Mouse (Mus musculus): ENCODE data around the gene Edn2. TPM values are rescaled to one million over a fixed set of nuclear protein-coding genes. Genes with fewer than 3 reads are reported as not detected.

The Edn2 gene
- polyA plus RNA-seq, 1 experiment from 2014 or later, result 0.30 TPM

DNA sequence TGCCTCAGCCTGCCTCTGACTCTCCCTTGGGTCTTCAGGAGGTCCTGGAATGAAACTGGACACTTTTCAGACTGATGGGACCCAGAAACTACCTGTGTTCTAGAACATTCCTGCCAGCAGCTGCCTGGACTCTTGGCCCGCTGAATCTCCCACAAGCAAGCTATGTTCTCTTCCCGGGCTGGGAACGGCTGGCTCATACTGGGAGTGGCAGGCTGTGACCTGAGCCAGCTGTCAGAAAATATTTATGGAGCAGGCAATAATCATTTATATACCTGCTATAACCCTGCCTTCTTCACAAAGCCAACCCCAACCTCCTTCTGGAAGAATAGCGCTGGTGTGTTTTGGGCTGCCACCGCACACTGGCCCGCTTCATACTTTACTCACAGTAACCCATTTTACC lies 6.8 kb downstream of the Edn2 start:
- H3K36me3 ChIP-seq (ENCODE audit: control insufficient read depth, insufficient read depth, low read length), result no peaks in the 10 kb centered on the region
- DNase-seq (ENCODE audit: low spot score) (no peak), ATAC-seq (no peak)
- no peak overlapping the region for H3K4me3 ChIP-seq (ENCODE audit: low read depth, low read length)
- H3K9ac ChIP-seq (ENCODE audit: low read length), result no peak overlapping the region
- H3K27me3 ChIP-seq (replicated peaks; ENCODE audit: control insufficient read depth, insufficient read depth, low read length), result no peaks in the 10 kb centered on the region
- peaks cover 24% of the 10 kb centered on the region for H3K4me1 ChIP-seq (ENCODE audit: control insufficient read depth, insufficient read depth, low read length)
- no peak overlapping the region for H3K4me2 ChIP-seq (ENCODE audit: low read length)
- H3K27ac ChIP-seq (ENCODE audit: low read depth, low read length), result no peak overlapping the region
- 96% methylated on average over 6 of the region's 6 CpGs for WGBS
- H3K9me3 ChIP-seq (replicated peaks; ENCODE audit: control insufficient read depth, low read length), result no peaks in the 10 kb centered on the region

GRCm38 (mm10) chr4:120168346-120168745 lies 7.3 kb downstream of the Edn2 start:
- H3K4me3 ChIP-seq (ENCODE audit: low read depth, low read length), result no peak overlapping the region
- 91% methylated on average over 4 of the region's 4 CpGs for WGBS
- peaks cover 19% of the 10 kb centered on the region for H3K4me1 ChIP-seq (ENCODE audit: control insufficient read depth, insufficient read depth, low read length)
- no peak overlapping the region for H3K27ac ChIP-seq (ENCODE audit: low read depth, low read length)
- ATAC-seq (no peak), DNase-seq (ENCODE audit: low spot score) (no peak)
- no peak overlapping the region for H3K4me2 ChIP-seq (ENCODE audit: low read length)
- H3K27me3 ChIP-seq (replicated peaks; ENCODE audit: control insufficient read depth, insufficient read depth, low read length), result no peaks in the 10 kb centered on the region
- no peak overlapping the region for H3K9ac ChIP-seq (ENCODE audit: low read length)
- H3K9me3 ChIP-seq (replicated peaks; ENCODE audit: control insufficient read depth, low read length), result no peaks in the 10 kb centered on the region
- H3K36me3 ChIP-seq (ENCODE audit: control insufficient read depth, insufficient read depth, low read length), result no peaks in the 10 kb centered on the region

GRCm38 (mm10) chr4:120170387-120170936 lies 9.5 kb downstream of the Edn2 start:
- WGBS, result 68% methylated on average over 9 of the region's 9 CpGs
- DNase-seq (ENCODE audit: low spot score), result no peak
- H3K9ac ChIP-seq (ENCODE audit: low read length), result no peak overlapping the region
- ATAC-seq, result no peak
- no peaks in the 10 kb centered on the region for H3K36me3 ChIP-seq (ENCODE audit: control insufficient read depth, insufficient read depth, low read length)
- no peak overlapping the region for H3K4me2 ChIP-seq (ENCODE audit: low read length)
- no peak overlapping the region for H3K27ac ChIP-seq (ENCODE audit: low read depth, low read length)
- H3K27me3 ChIP-seq (replicated peaks; ENCODE audit: control insufficient read depth, insufficient read depth, low read length), result no peaks in the 10 kb centered on the region
- peaks cover 14% of the 10 kb centered on the region for H3K4me1 ChIP-seq (ENCODE audit: control insufficient read depth, insufficient read depth, low read length)
- no peak overlapping the region for H3K4me3 ChIP-seq (ENCODE audit: low read depth, low read length)
- no peaks in the 10 kb centered on the region for H3K9me3 ChIP-seq (replicated peaks; ENCODE audit: control insufficient read depth, low read length)

- no peak overlapping the region for H3K4me2 ChIP-seq (ENCODE audit: low read length)
- ATAC-seq (peak; percentile 98), DNase-seq (ENCODE audit: low spot score) (peak; percentile 94)
- H3K9ac ChIP-seq (ENCODE audit: low read length), result no peak overlapping the region
- H3K4me1 ChIP-seq (ENCODE audit: control insufficient read depth, insufficient read depth, low read length), result peaks cover 14% of the 10 kb centered on the region
- no peak overlapping the region for H3K4me3 ChIP-seq (ENCODE audit: low read depth, low read length)
- WGBS, result 6% methylated on average over 7 of the region's 7 CpGs
- H3K36me3 ChIP-seq (ENCODE audit: control insufficient read depth, insufficient read depth, low read length), result no peaks in the 10 kb centered on the region
- no peaks in the 10 kb centered on the region for H3K9me3 ChIP-seq (replicated peaks; ENCODE audit: control insufficient read depth, low read length)
- no peaks in the 10 kb centered on the region for H3K27me3 ChIP-seq (replicated peaks; ENCODE audit: control insufficient read depth, insufficient read depth, low read length)
- H3K27ac ChIP-seq (ENCODE audit: low read depth, low read length), result peak overlapping the region; percentile 39
Observed at GRCm38 (mm10) chr4:120172050-120172684, 11.2 kb downstream of the Edn2 start.

DNA sequence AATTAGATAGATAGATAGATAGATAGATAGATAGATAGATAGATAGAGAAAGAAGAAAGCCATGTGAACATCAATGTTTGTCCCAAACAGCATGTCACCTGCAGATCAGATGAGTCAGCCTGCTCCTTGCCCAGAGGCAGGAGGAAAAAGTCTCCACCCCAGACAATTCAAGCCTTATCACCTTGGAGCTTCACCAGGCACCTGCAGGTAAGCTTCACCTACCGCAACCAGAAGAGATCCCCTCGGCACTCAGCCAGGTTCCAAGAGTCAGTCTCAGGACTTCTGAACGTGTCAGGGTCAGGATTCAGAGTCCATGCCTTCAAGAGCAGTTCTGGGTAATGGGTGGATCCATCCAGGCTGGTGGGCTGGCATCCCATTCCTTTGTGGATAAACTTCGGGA lies 18.1 kb downstream of the Edn2 start:
- ATAC-seq (no peak), DNase-seq (ENCODE audit: low spot score) (no peak)
- H3K4me1 ChIP-seq (ENCODE audit: control insufficient read depth, insufficient read depth, low read length), result peaks cover 8% of the 10 kb centered on the region
- no peak overlapping the region for H3K4me3 ChIP-seq (ENCODE audit: low read depth, low read length)
- no peak overlapping the region for H3K27ac ChIP-seq (ENCODE audit: low read depth, low read length)
- H3K4me2 ChIP-seq (ENCODE audit: low read length), result no peak overlapping the region
- H3K36me3 ChIP-seq (ENCODE audit: control insufficient read depth, insufficient read depth, low read length), result no peaks in the 10 kb centered on the region
- no peaks in the 10 kb centered on the region for H3K9me3 ChIP-seq (replicated peaks; ENCODE audit: control insufficient read depth, low read length)
- no peaks in the 10 kb centered on the region for H3K27me3 ChIP-seq (replicated peaks; ENCODE audit: control insufficient read depth, insufficient read depth, low read length)
- H3K9ac ChIP-seq (ENCODE audit: low read length), result no peak overlapping the region
- 88% methylated on average over 4 of the region's 4 CpGs for WGBS

DNA sequence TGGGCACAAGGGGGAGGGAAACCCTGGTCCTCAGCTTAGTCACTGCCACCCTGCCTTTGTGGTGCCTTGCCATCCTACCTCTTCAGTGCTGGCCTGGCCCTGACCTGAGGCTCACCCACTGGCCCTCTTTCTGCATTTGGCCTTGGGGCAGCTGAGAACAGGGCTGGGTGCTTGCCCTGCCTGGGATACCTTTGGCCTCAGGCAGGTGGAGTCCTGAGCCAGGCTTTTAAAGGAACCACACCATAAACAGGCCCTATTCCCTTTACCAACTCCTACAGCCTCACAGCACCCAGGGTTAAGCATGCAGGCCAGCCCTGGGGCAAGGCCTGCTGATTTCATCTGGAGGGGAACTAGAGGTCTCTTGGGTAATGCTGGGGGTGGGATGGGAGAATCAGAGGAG lies 19.5 kb downstream of the Edn2 start:
- DNase-seq (ENCODE audit: low spot score) (no peak), ATAC-seq (no peak)
- H3K27ac ChIP-seq (ENCODE audit: low read depth, low read length), result no peak overlapping the region
- H3K9me3 ChIP-seq (replicated peaks; ENCODE audit: control insufficient read depth, low read length), result no peaks in the 10 kb centered on the region
- no peaks in the 10 kb centered on the region for H3K36me3 ChIP-seq (ENCODE audit: control insufficient read depth, insufficient read depth, low read length)
- H3K4me1 ChIP-seq (ENCODE audit: control insufficient read depth, insufficient read depth, low read length), result peaks cover 13% of the 10 kb centered on the region
- H3K4me2 ChIP-seq (ENCODE audit: low read length), result no peak overlapping the region
- H3K9ac ChIP-seq (ENCODE audit: low read length), result no peak overlapping the region
- no peak overlapping the region for H3K4me3 ChIP-seq (ENCODE audit: low read depth, low read length)
- H3K27me3 ChIP-seq (replicated peaks; ENCODE audit: control insufficient read depth, insufficient read depth, low read length), result no peaks in the 10 kb centered on the region

- peak; percentile 48 for DNase-seq (ENCODE audit: low spot score)
- H3K27me3 ChIP-seq (replicated peaks; ENCODE audit: control insufficient read depth, insufficient read depth, low read length), result no peaks in the 10 kb centered on the region
- H3K9ac ChIP-seq (ENCODE audit: low read length), result no peak overlapping the region
- H3K4me2 ChIP-seq (ENCODE audit: low read length), result no peak overlapping the region
- no peak for ATAC-seq
- no peak overlapping the region for H3K27ac ChIP-seq (ENCODE audit: low read depth, low read length)
- 9% methylated on average over 5 of the region's 5 CpGs for WGBS
- H3K4me1 ChIP-seq (ENCODE audit: control insufficient read depth, insufficient read depth, low read length), result peaks cover 26% of the 10 kb centered on the region
- H3K4me3 ChIP-seq (ENCODE audit: low read depth, low read length), result no peak overlapping the region
- H3K36me3 ChIP-seq (ENCODE audit: control insufficient read depth, insufficient read depth, low read length), result no peaks in the 10 kb centered on the region
- H3K9me3 ChIP-seq (replicated peaks; ENCODE audit: control insufficient read depth, low read length), result no peaks in the 10 kb centered on the region
Observed at GRCm38 (mm10) chr4:120184374-120184991, 23.5 kb downstream of the Edn2 start.

DNA sequence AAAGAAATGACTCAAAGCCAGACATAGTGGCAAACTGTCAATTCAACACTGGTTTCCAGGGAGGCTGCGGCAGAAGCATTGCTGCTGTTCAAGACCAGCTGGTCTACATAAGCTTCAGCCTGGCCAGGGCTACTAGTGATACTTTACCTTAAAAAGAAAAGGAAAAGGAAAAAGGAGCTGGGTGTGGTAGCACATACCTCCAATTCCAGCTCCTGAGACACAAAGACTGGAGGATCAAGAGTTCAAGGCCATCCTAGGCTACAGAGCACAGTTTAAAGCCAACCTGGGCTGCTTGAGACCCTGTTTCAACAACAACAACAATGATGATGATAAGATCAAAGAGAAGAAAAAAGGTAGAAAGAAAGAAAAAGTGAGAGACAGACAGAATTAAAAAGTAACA lies 25.4 kb downstream of the Edn2 start:
- Histone ChIP-seq H3K9ac (ENCODE audit: low read length) (no peak overlapping the region), H3K27ac (ENCODE audit: low read depth, low read length) (no peak overlapping the region), H3K4me1 (ENCODE audit: control insufficient read depth, insufficient read depth, low read length) (peaks cover 34% of the 10 kb centered on the region), H3K9me3 (replicated peaks; ENCODE audit: control insufficient read depth, low read length) (no peaks in the 10 kb centered on the region), H3K36me3 (ENCODE audit: control insufficient read depth, insufficient read depth, low read length) (no peaks in the 10 kb centered on the region), H3K4me3 (ENCODE audit: low read depth, low read length) (no peak overlapping the region), H3K4me2 (ENCODE audit: low read length) (no peak overlapping the region), H3K27me3 (replicated peaks; ENCODE audit: control insufficient read depth, insufficient read depth, low read length) (no peaks in the 10 kb centered on the region)
- DNase-seq (ENCODE audit: low spot score) (no peak), ATAC-seq (no peak)
- 82% methylated on average over 1 of the region's 1 CpGs for WGBS

DNA sequence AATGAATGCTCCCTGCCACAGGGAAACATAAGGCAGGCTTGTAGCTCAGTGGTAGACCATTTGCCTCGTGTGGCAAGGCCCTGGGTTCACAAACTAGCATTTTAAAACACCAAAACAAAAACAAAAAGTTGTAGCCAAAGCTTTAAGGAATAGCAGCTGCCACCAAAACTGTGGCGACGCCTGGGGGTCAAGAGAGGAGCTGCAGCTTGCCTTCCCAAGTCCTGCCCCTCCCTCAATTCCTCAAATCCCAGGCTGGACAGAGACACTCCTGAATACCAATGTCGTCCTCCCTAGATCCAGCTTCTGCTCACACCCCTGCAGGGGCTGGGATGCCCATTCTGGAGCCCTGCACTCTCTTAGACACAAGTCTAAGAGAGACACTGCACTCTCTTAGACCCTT lies 25.9 kb downstream of the Edn2 start:
- 6% methylated on average over 4 of the region's 4 CpGs for WGBS
- H3K4me3 ChIP-seq (ENCODE audit: low read depth, low read length), result no peak overlapping the region
- H3K36me3 ChIP-seq (ENCODE audit: control insufficient read depth, insufficient read depth, low read length), result no peaks in the 10 kb centered on the region
- H3K9ac ChIP-seq (ENCODE audit: low read length), result no peak overlapping the region
- no peaks in the 10 kb centered on the region for H3K9me3 ChIP-seq (replicated peaks; ENCODE audit: control insufficient read depth, low read length)
- DNase-seq (ENCODE audit: low spot score) (no peak), ATAC-seq (no peak)
- H3K4me2 ChIP-seq (ENCODE audit: low read length), result no peak overlapping the region
- no peaks in the 10 kb centered on the region for H3K27me3 ChIP-seq (replicated peaks; ENCODE audit: control insufficient read depth, insufficient read depth, low read length)
- no peak overlapping the region for H3K27ac ChIP-seq (ENCODE audit: low read depth, low read length)
- H3K4me1 ChIP-seq (ENCODE audit: control insufficient read depth, insufficient read depth, low read length), result peaks cover 34% of the 10 kb centered on the region

Data from forebrain, embryonic 14.5 days (tissue).